Mouse (Mus musculus): ENCODE data around the gene Dkk3. TPM values are rescaled to one million over a fixed set of nuclear protein-coding genes. Genes with fewer than 3 reads are reported as not detected.
A peak's percentile ranks its signal among the peaks of the same experiment; 100 is the strongest.

Gene Dkk3
- total RNA-seq (2015) (0.07 TPM in 1 of 2 replicates, not detected in the other), total RNA-seq (2017) (not detected in 2 replicates)

GRCm38 (mm10) chr7:112158942-112159341 lies at the start of gene Dkk3:
Gene Dkk3 (minus strand): TSS chr7:112159057.
- no peak for ATAC-seq (replicated peaks; ENCODE audit: poor library complexity)

DNA sequence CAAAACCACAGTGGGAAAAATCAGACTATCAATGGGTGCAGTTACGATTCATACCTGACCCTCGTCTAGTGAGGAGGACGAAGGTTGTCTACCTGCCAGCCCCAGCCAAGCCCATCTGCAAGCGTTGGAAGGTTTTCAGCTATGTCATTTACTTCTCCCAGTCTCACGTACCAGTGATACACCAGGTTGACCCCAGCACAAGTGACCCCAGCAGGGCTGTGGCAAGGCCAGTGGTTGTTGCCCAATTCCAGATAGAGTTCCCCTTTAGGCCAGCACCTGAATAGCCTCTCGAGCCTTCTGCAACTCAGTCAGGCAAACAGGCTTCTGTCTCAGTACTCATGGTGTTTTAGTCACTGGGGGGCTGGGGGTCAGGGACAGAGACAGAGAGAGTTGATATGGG lies 48.9 kb upstream of the Dkk3 start:
- no peak for ATAC-seq (replicated peaks; ENCODE audit: poor library complexity)

GRCm38 (mm10) chr7:112205513-112205912 lies 46.7 kb upstream of the Dkk3 start:
- no peak for ATAC-seq (replicated peaks; ENCODE audit: poor library complexity)

DNA sequence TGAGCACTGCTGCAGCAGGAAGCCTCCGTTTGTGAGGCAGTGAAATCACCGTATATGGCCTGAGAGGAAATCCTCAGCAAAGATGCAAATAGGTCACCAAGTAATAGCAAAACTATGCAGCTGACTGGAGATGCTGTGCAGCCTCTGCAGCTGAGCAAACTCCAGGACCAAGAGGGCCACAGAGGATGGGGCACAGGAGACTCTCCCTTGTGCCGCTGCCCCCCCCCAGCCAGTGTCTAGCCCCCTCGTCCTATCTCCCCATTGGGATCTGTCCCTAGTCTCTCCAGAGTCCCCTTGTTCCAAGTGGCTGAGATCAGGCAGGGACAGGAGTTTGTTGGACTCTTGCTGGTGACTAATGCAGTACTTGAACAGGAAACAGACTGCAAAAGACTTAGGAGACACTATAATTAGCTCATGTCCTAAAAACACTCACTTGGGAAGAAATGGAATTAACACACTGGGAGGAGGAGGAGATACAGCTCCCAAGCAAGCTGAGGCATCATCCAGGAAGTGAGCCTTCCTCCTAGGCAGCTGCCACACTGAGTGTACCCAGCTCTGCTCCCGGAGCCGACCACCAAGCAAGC lies 45.6 kb upstream of the Dkk3 start:
- no peak for ATAC-seq (replicated peaks; ENCODE audit: poor library complexity)

DNA sequence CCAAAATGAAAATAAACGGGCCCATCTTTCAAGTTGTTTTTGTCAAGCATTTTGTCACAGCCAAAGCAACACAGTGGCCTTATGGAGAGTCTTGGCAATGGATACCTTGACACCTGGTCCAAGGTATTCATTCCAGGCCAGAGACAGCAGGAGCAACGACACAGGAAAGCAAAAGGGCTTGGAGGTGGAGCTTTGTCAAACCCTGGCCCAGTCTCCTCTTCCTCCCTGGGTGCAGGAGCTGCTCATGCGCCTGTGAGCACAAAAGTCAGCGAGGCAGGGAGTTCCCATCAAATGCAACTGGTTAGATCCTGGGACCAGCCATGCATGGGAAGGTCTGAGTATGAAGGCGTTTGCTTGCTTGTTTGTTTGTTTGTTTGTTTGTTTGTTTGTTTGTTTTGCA lies 45.1 kb upstream of the Dkk3 start:
- no peak for ATAC-seq (replicated peaks; ENCODE audit: poor library complexity)

DNA sequence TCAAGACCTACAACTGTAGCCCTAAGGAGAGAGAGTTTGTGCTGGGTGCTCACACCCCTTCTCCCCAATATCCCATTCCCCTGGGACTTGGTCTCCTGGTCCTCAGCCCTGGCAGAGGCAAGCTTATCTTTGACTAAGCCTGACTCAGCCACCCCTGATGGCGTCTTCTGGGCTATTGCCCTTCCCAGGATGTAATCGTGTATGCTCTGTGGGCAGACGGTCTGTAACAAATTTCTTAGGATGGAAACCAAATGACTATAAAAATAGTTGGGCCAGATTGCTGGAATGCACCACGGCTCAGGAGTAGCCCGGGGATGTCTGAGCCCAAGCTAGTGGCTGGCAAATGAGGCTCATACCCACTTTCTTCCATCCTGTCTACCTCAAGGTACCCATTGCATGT lies 44.0 kb upstream of the Dkk3 start:
- ATAC-seq (replicated peaks; ENCODE audit: poor library complexity), result no peak

- ATAC-seq (replicated peaks; ENCODE audit: poor library complexity), result no peak
Observed at GRCm38 (mm10) chr7:112202194-112202593, 43.3 kb upstream of the Dkk3 start.

GRCm38 (mm10) chr7:112200761-112201160 lies 41.9 kb upstream of the Dkk3 start:
- no peak for ATAC-seq (replicated peaks; ENCODE audit: poor library complexity)

GRCm38 (mm10) chr7:112199343-112199742 lies 40.5 kb upstream of the Dkk3 start:
- no peak for ATAC-seq (replicated peaks; ENCODE audit: poor library complexity)

DNA sequence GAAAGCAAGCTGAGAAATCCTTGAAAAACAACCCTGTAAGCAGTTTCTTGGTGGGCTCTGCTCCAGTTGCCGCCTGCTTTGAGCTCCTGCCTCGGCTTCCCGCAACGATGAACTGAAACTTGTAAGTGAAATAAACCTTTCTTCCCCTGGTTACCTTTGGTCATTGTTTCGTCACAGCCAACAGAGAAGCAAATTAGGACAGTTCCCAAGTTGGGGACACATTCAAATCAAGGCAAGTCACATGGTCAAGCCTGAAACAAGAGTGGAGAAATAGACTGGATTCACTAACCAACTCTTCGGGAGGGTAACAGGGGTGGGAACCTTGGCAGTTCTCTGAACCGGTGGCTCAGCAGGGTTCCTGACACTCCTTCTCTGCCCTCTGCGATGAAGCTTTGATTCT lies 38.6 kb upstream of the Dkk3 start:
- no peak for ATAC-seq (replicated peaks; ENCODE audit: poor library complexity)

- no peak for ATAC-seq (replicated peaks; ENCODE audit: poor library complexity)
Observed at GRCm38 (mm10) chr7:112194286-112194685, 35.4 kb upstream of the Dkk3 start.

DNA sequence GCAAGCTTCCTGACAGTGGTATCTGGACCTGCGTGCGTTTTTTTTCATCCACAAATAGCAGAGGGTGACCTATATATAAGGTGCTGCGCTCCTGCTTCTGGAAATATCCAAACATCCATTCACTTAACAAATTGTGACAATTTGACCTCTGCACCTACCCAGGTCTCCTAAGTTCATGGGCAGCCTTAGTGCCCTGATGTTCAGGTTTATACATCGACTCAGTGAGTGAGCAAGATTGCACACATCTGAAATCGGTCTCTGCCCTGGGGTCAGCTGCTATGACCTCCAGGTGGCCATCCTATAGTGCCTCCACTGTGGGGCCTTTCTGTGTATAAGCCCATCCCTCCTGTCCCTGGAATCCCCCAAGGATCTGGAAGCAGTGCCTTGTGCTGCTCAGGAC lies 33.9 kb upstream of the Dkk3 start:
- ATAC-seq (replicated peaks; ENCODE audit: poor library complexity), result no peak

GRCm38 (mm10) chr7:112192237-112192636 lies 33.4 kb upstream of the Dkk3 start:
- ATAC-seq (replicated peaks; ENCODE audit: poor library complexity), result no peak

DNA sequence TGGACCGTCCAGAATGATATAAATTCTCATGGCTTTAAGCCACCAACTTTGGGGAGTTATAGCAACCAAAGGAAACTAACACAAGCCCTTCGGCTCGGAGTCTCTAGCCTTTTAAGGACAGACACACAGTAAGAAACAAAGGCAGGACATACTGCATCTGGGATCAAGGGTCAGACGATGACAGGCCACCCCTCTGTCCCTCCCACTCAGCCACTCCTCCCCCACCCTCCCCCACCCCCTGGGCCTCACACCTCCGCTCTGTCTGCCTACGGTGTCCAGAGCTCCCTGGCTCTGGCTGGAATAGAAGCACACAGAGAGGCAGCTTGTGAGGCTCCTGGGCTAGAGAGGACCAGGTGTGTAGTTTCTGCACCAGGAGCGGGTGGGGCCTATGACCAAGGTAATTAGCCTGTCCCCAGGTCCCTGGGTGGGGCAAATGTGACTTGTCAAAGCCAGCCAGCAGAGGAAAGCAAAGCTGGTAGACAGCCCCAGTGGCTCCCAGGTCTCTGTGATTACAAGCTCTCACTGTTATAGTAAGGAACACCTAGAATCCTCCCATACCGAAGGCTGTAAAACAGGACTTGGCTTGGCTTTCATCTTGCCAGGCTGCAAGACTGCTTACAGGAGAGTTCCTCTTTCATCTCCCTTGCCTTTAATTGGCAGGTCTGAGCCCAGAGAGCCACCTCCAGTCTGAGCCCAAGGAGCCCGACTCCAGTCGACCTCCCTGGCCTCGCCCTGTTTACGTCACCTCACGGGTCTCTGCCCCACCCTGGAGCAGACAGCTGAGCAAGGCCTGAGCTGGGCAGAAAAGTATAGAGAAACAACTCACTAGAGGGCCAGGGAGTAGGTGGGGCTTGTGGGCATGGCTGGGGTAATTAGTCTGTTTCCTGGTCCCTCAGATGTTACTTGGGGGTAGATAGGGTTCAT lies 28.9 kb upstream of the Dkk3 start:
- ATAC-seq (replicated peaks; ENCODE audit: poor library complexity), result peak; percentile 60

DNA sequence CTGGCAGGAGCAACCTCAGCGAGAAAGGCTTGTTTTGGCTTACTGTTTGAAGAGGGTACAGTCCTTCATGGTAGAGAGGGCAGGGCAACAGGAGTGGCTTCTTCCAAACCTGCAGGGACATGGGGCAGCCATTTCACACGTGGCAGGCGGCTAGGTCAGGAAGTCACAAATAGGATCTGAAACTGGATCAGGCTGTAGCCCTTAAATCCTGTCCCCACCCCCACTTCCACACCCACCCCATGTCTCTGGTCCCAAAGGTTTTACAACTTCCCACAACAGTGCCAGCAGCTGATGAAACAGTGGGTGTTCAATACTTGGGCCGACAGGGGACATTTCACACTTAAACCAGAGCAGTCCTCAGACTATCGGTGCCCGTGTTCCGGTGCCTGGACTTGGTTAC lies 28.0 kb upstream of the Dkk3 start:
- no peak for ATAC-seq (replicated peaks; ENCODE audit: poor library complexity)

- ATAC-seq (replicated peaks; ENCODE audit: poor library complexity), result no peak
Observed at GRCm38 (mm10) chr7:112185226-112185745, 26.4 kb upstream of the Dkk3 start.

GRCm38 (mm10) chr7:112184519-112185225 lies 25.8 kb upstream of the Dkk3 start:
- ATAC-seq (replicated peaks; ENCODE audit: poor library complexity), result no peak

DNA sequence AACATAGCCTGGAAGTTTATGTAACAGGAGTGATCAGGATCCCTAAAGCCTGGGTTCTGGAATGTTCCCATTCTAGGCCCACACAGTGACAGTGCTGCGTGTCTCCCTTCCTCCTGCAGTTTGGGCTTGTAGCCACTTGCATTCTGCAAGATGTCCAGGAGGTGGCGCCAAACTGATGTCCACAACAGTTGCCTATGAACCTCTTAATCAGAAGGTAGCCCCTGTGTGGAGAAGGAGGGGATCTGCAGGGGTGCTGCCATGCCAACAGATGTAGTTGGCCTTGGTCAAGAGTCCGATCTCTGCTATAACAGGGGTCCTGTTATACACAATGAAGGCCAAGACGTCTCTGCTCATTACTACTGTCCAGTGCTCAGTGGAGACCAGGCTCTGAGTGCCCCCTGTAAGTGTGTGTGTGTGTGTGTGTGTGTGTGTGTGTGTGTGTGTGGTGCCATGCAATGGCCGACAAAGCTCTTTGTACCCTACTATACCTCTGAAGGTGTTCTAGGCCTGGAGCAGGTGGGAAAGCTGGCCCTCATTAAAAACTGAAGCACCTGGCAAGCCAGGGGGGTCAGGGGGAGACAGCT lies 24.5 kb upstream of the Dkk3 start:
- peak; percentile 84 for ATAC-seq (replicated peaks; ENCODE audit: poor library complexity)

- ATAC-seq (replicated peaks; ENCODE audit: poor library complexity), result peak; percentile 90
Observed at GRCm38 (mm10) chr7:112180235-112180705, 21.4 kb upstream of the Dkk3 start.

DNA sequence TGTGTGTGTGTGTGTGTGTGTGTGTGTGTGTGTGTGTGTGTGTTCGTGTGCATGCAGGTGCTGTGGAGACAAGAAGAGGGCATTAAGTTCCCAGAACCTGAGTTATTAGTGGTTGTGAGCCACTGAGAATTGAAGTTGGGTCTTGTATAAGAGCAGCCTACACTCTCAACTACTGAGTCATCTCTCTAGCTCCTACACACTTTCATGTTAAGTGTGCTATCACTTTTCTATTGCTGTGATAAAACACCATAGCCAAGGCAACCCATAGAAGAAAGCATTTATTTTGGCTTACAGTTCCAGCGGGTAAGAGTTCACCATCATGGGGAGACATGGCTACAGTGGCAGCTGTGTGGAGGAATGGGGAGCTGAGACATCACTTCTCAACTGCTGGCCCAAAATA lies 17.8 kb upstream of the Dkk3 start:
- no peak for ATAC-seq (replicated peaks; ENCODE audit: poor library complexity)

DNA sequence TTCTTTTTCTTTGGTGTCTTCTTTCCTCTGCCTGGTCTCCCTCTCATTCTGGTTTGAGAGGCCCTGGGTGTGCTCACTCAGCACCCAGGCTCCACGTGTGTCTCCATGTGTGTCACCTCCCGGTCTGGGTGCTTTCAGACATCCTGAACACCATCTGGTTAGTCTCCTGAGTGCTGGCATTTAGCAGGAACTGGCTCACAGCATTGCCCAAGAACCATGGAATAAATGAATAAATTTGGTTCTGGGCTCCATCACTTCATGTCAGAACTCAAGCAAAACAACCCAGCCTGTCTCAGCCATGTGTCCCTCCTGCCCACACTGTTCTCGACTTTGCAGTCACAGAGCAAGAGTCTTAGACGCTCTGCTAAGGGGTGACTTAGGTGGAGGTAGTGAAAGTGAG lies 13.8 kb upstream of the Dkk3 start:
- no peak for ATAC-seq (replicated peaks; ENCODE audit: poor library complexity)

All from megakaryocyte progenitor cell, adult 5-6 weeks (primary cell).